22 mouse cellular contexts compared by ENCODE assay signal in the genomic region with DNA sequence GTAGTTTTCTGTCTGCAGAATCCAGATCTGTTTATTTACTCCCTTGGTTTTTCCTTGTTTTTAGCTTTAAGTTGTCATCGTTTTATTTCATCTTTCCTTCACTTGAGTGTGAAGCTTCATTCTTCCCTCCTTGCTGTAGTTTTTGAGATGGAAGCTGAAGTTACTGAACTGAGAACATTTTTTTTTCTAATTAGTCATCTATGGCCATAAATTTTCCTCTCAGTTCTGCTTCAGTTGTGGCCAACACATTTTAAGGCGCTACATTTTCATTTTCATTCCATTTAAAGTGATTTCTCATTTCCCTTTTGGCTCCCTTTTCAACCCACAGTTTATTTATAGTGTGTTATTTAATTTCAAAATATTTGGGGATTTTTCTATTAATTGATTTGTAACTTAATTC.
A peak's percentile ranks its signal among the peaks of the same experiment; 100 is the strongest.
DNase-seq lines count a peak whose midpoint lies in the region; ATAC-seq and TF ChIP-seq lines count a peak whose summit lies in the region.
"Had no signal": no experiment of that assay in that cellular context is flagged by ENCODE, and none has a peak within 500 bp of the region (broad histone marks: within the 10 kb centered on the region; RNA-seq: fewer than 3 reads in every experiment).

No protein-coding gene starts in this region.

- 74% methylated on average over 2 of the region's 2 CpGs for WGBS in kidney, postnatal 0 days
- WGBS in forebrain, embryonic 15.5 days, result 91% methylated on average over 2 of the region's 2 CpGs

- TF ChIP-seq RAD21 in CH12.LX (IDR thresholded peaks at IDR 0.05; ENCODE audit: low read depth, low read length), result no peak

- H3K4me1 ChIP-seq in kidney, postnatal 0 days (replicated peaks; ENCODE audit: insufficient read depth, low read length), result no peaks in the 10 kb centered on the region
- H3K4me1 ChIP-seq in CH12.LX (ENCODE audit: control insufficient read depth in 1 of 2, insufficient read depth in 2 of 2), result no peaks in the 10 kb centered on the region
- H3K4me1 ChIP-seq in forebrain, embryonic 15.5 days, result 0 out of 2 replicates have a peak, but pooled peaks cover 2% of the 10 kb centered on the region

- H3K27me3 ChIP-seq in kidney, postnatal 0 days (ENCODE audit: insufficient read depth, low read length), result no peaks in the 10 kb centered on the region
- H3K27me3 ChIP-seq in CH12.LX (replicated peaks), result no peaks in the 10 kb centered on the region
- no peaks in the 10 kb centered on the region for H3K27me3 ChIP-seq in forebrain, embryonic 15.5 days
- H3K27me3 ChIP-seq: Patski had no signal

- H3K4me2 ChIP-seq in kidney, postnatal 0 days (ENCODE audit: low read length), result no peak overlapping the region
- no peak overlapping the region for H3K4me2 ChIP-seq in CH12.LX (ENCODE audit: insufficient read depth, low read depth, poor library complexity, severe bottlenecking)
- H3K4me2 ChIP-seq in forebrain, embryonic 15.5 days (replicated peaks), result no peak overlapping the region

- no peak for TF ChIP-seq POLR2A in CH12.LX (IDR thresholded peaks at IDR 0.05; ENCODE audit: low read depth, low read length)

- DNase-seq in kidney, postnatal 0 days (ENCODE audit: low spot score), result peak; percentile 27
- no peak for DNase-seq in kidney, adult 11 months
- DNase-seq in A20 (ENCODE audit: low read depth, low spot score) (peak; percentile 34), CH12.LX (ENCODE audit: extremely low read depth) (peak; percentile 6)
- no peak for DNase-seq in layer of hippocampus, postnatal 25 days (ENCODE audit: extremely low spot score in 1 of 2, low spot score in 1 of 2)
- DNase-seq: adrenal gland, adult 2 months; adrenal gland, adult 8-10 months; adrenal gland, postnatal 10 days; adrenal gland, postnatal 14 days; adrenal gland, postnatal 25 days; adrenal gland, postnatal 36 days; B cell, adult 2 months; cerebellum, adult 11 months; cerebellum, adult 11-12 months; cerebellum, adult 18-20 months; cerebellum, adult 2 months; cerebellum, adult 8-10 months had no signal

- H3K9ac ChIP-seq in kidney, postnatal 0 days (ENCODE audit: low read depth, low read length), result no peak overlapping the region
- no peak overlapping the region for H3K9ac ChIP-seq in CH12.LX (ENCODE audit: insufficient read depth, low read depth)
- H3K9ac ChIP-seq in forebrain, embryonic 15.5 days (replicated peaks), result no peak overlapping the region

- H3K27ac ChIP-seq in kidney, postnatal 0 days, result no peak overlapping the region
- H3K27ac ChIP-seq in CH12.LX (ENCODE audit: insufficient read depth, low read depth), result no peak overlapping the region
- no peak overlapping the region for H3K27ac ChIP-seq in forebrain, embryonic 15.5 days (replicated peaks)

- dilution Hi-C loops in CH12.LX (cut with MboI; ENCODE audit: extremely low pct_ligation_motif_present, extremely low pct_unique_long_range_greater_than_20kb, low sequenced_read_pairs), result no loop called here

- peak; percentile 53 for TF ChIP-seq EP300 in CH12.LX (IDR thresholded peaks at IDR 0.05; ENCODE audit: low read length)

- H3K4me3 ChIP-seq in kidney, postnatal 0 days (replicated peaks; ENCODE audit: low read depth, low read length), result no peak overlapping the region
- H3K4me3 ChIP-seq in CH12.LX (replicated peaks in 1 of 3; ENCODE audit: low read depth in 2 of 3, low read length in 2 of 3, poor library complexity in 1 of 3), result no peak overlapping the region
- no peak overlapping the region for H3K4me3 ChIP-seq in forebrain, embryonic 15.5 days

- in situ Hi-C loops in CH12.LX (cut with MboI; ENCODE audit: low pct_ligation_motif_present, low pct_unique_long_range_greater_than_20kb, low sequenced_read_pairs), result no loop called here

- TF ChIP-seq CTCF in kidney, postnatal 0 days (IDR thresholded peaks at IDR 0.05; ENCODE audit: low read depth), result no peak
- TF ChIP-seq CTCF in CH12.LX (conservative IDR thresholded peaks at IDR 0.05 in 1 of 2, IDR thresholded peaks at IDR 0.05 in 1 of 2; ENCODE audit: low read depth in 2 of 2, low read length in 2 of 2), result no peak

- no peaks in the 10 kb centered on the region for H3K79me2 ChIP-seq in CH12.LX (replicated peaks; ENCODE audit: control insufficient read depth, extremely low read depth, insufficient read depth, poor library complexity, severe bottlenecking)

- no peaks in the 10 kb centered on the region for H3K36me3 ChIP-seq in kidney, postnatal 0 days (ENCODE audit: insufficient read depth, low read length)
- no peaks in the 10 kb centered on the region for H3K36me3 ChIP-seq in CH12.LX (replicated peaks in 1 of 2; ENCODE audit: control insufficient read depth in 1 of 2, insufficient read depth in 1 of 2, low read length in 1 of 2)
- H3K36me3 ChIP-seq in forebrain, embryonic 15.5 days, result no peaks in the 10 kb centered on the region
- H3K36me3 ChIP-seq: G1E had no signal

- H3K9me3 ChIP-seq in kidney, postnatal 0 days (replicated peaks; ENCODE audit: low read length), result no peaks in the 10 kb centered on the region
- peaks cover 2% of the 10 kb centered on the region for H3K9me3 ChIP-seq in CH12.LX (replicated peaks; ENCODE audit: low read length)
- H3K9me3 ChIP-seq in forebrain, embryonic 15.5 days, result no peaks in the 10 kb centered on the region; the same call in 1 of the 2 replicates
- H3K9me3 ChIP-seq: G1E had no signal

- ATAC-seq in kidney, postnatal 0 days (replicated peaks; ENCODE audit: low FRiP score, low read depth), result no peak
- no peak for ATAC-seq in forebrain, embryonic 15.5 days (replicated peaks)
- ATAC-seq: activated CD4-positive, CD25-positive, alpha-beta regulatory T cell, adult 4 months; CD4-positive, CD25-positive, alpha-beta regulatory T cell, adult 4 months; Patski had no signal

TF ChIP-seq in CH12.LX, 34 proteins besides CTCF, POLR2A, EP300 and RAD21:
- peak; percentile 69 for TF ChIP-seq ZNF384 (IDR thresholded peaks at IDR 0.05; ENCODE audit: low read depth, low read length)
- TF ChIP-seq USF2 (conservative IDR thresholded peaks at IDR 0.05; ENCODE audit: low read depth, low read length), result no peak

Comparison
In these comparisons a context has a peak if more than half of its experiments do, and no peak if none do; other contexts are left out.
1. DNase-seq: peak in kidney, postnatal 0 days (single experiment), A20 (single experiment) and CH12.LX (single experiment); none in kidney, adult 11 months (single experiment) and layer of hippocampus, postnatal 25 days (0 of 2).